Mouse (Mus musculus): Measurements from ENCODE around the gene Slc48a1. TPM values are rescaled to one million over a fixed set of nuclear protein-coding genes. Genes with fewer than 3 reads are reported as not detected.

The Slc48a1 gene
- polyA plus RNA-seq, 1 experiment from 2014 or later = 36.5 TPM

- Histone ChIP-seq H3K9me3 (replicated peaks; ENCODE audit: control insufficient read depth, low read length) (no peaks in the 10 kb centered on the region), H3K4me1 (ENCODE audit: control insufficient read depth, insufficient read depth, low read length) (no peaks in the 10 kb centered on the region), H3K4me2 (ENCODE audit: low read depth, low read length) (no peak overlapping the region), H3K27ac (ENCODE audit: low read length) (no peak overlapping the region), H3K4me3 (replicated peaks; ENCODE audit: low read length) (no peak overlapping the region), H3K27me3 (ENCODE audit: control insufficient read depth, insufficient read depth, low read length) (no peaks in the 10 kb centered on the region), H3K36me3 (ENCODE audit: control insufficient read depth, insufficient read depth, low read length) (peaks cover 8% of the 10 kb centered on the region; the same call in 1 of the 2 replicates), H3K9ac (ENCODE audit: low read length) (no peak overlapping the region)
- WGBS = 88% methylated on average over 11 of the region's 11 CpGs
- ATAC-seq (ENCODE audit: insufficient read depth, low FRiP score) = no peak
These were observed 21.1 kb downstream of the Slc48a1 start for GRCm38 (mm10) chr15:97799446-97799845.

GRCm38 (mm10) chr15:97800853-97801252, 22.5 kb downstream of the Slc48a1 start:
- H3K4me2 ChIP-seq (ENCODE audit: low read depth, low read length) = no peak overlapping the region
- no peaks in the 10 kb centered on the region for H3K9me3 ChIP-seq (replicated peaks; ENCODE audit: control insufficient read depth, low read length)
- peaks cover 8% of the 10 kb centered on the region; the same call in 1 of the 2 replicates for H3K36me3 ChIP-seq (ENCODE audit: control insufficient read depth, insufficient read depth, low read length)
- H3K27ac ChIP-seq (ENCODE audit: low read length) = no peak overlapping the region
- no peak overlapping the region for H3K9ac ChIP-seq (ENCODE audit: low read length)
- no peak for ATAC-seq (ENCODE audit: insufficient read depth, low FRiP score)
- 87% methylated on average over 13 of the region's 13 CpGs for WGBS
- H3K4me1 ChIP-seq (ENCODE audit: control insufficient read depth, insufficient read depth, low read length) = no peaks in the 10 kb centered on the region
- H3K4me3 ChIP-seq (replicated peaks; ENCODE audit: low read length) = no peak overlapping the region
- H3K27me3 ChIP-seq (ENCODE audit: control insufficient read depth, insufficient read depth, low read length) = no peaks in the 10 kb centered on the region

GRCm38 (mm10) chr15:97801811-97802210, 23.5 kb downstream of the Slc48a1 start:
- Histone ChIP-seq H3K4me3 (replicated peaks; ENCODE audit: low read length) (no peak overlapping the region), H3K27ac (ENCODE audit: low read length) (no peak overlapping the region), H3K4me1 (ENCODE audit: control insufficient read depth, insufficient read depth, low read length) (no peaks in the 10 kb centered on the region), H3K27me3 (ENCODE audit: control insufficient read depth, insufficient read depth, low read length) (no peaks in the 10 kb centered on the region), H3K36me3 (ENCODE audit: control insufficient read depth, insufficient read depth, low read length) (peaks cover 8% of the 10 kb centered on the region; the same call in 1 of the 2 replicates), H3K9me3 (replicated peaks; ENCODE audit: control insufficient read depth, low read length) (no peaks in the 10 kb centered on the region), H3K9ac (ENCODE audit: low read length) (no peak overlapping the region), H3K4me2 (ENCODE audit: low read depth, low read length) (no peak overlapping the region)
- 81% methylated on average over 7 of the region's 7 CpGs for WGBS
- no peak for ATAC-seq (ENCODE audit: insufficient read depth, low FRiP score)

GRCm38 (mm10) chr15:97802575-97802974, 24.3 kb downstream of the Slc48a1 start:
- 0 out of 2 replicates have a peak, but pooled peaks have one; percentile 35 for ATAC-seq (ENCODE audit: insufficient read depth, low FRiP score)
- 29% methylated on average over 13 of the region's 13 CpGs for WGBS
- H3K9me3 ChIP-seq (replicated peaks; ENCODE audit: control insufficient read depth, low read length) = no peaks in the 10 kb centered on the region
- H3K27me3 ChIP-seq (ENCODE audit: control insufficient read depth, insufficient read depth, low read length) = no peaks in the 10 kb centered on the region
- H3K4me1 ChIP-seq (ENCODE audit: control insufficient read depth, insufficient read depth, low read length) = no peaks in the 10 kb centered on the region
- H3K36me3 ChIP-seq (ENCODE audit: control insufficient read depth, insufficient read depth, low read length) = peaks cover 14% of the 10 kb centered on the region; the same call in 1 of the 2 replicates
- no peak overlapping the region for H3K4me2 ChIP-seq (ENCODE audit: low read depth, low read length)
- H3K27ac ChIP-seq (ENCODE audit: low read length) = no peak overlapping the region; the same call in 1 of the 2 replicates
- H3K4me3 ChIP-seq (replicated peaks; ENCODE audit: low read length) = no peak overlapping the region
- H3K9ac ChIP-seq (ENCODE audit: low read length) = no peak overlapping the region

GRCm38 (mm10) chr15:97807867-97808266, 29.5 kb downstream of the Slc48a1 start:
- H3K36me3 ChIP-seq (ENCODE audit: control insufficient read depth, insufficient read depth, low read length) = peaks cover 14% of the 10 kb centered on the region
- no peak overlapping the region for H3K27ac ChIP-seq (ENCODE audit: low read length)
- no peak overlapping the region for H3K9ac ChIP-seq (ENCODE audit: low read length)
- 77% methylated on average over 12 of the region's 12 CpGs for WGBS
- H3K4me1 ChIP-seq (ENCODE audit: control insufficient read depth, insufficient read depth, low read length) = peaks cover 9% of the 10 kb centered on the region
- no peaks in the 10 kb centered on the region for H3K27me3 ChIP-seq (ENCODE audit: control insufficient read depth, insufficient read depth, low read length)
- H3K4me3 ChIP-seq (replicated peaks; ENCODE audit: low read length) = no peak overlapping the region
- no peaks in the 10 kb centered on the region for H3K9me3 ChIP-seq (replicated peaks; ENCODE audit: control insufficient read depth, low read length)
- ATAC-seq (ENCODE audit: insufficient read depth, low FRiP score) = no peak
- no peak overlapping the region for H3K4me2 ChIP-seq (ENCODE audit: low read depth, low read length)

GRCm38 (mm10) chr15:97808532-97808931, 30.2 kb downstream of the Slc48a1 start:
- Histone ChIP-seq H3K4me3 (replicated peaks; ENCODE audit: low read length) (no peak overlapping the region), H3K27ac (ENCODE audit: low read length) (no peak overlapping the region), H3K9me3 (replicated peaks; ENCODE audit: control insufficient read depth, low read length) (no peaks in the 10 kb centered on the region), H3K4me2 (ENCODE audit: low read depth, low read length) (no peak overlapping the region), H3K36me3 (ENCODE audit: control insufficient read depth, insufficient read depth, low read length) (peaks cover 14% of the 10 kb centered on the region), H3K4me1 (ENCODE audit: control insufficient read depth, insufficient read depth, low read length) (peaks cover 15% of the 10 kb centered on the region), H3K27me3 (ENCODE audit: control insufficient read depth, insufficient read depth, low read length) (no peaks in the 10 kb centered on the region), H3K9ac (ENCODE audit: low read length) (no peak overlapping the region)
- no peak for ATAC-seq (ENCODE audit: insufficient read depth, low FRiP score)
- WGBS = 91% methylated on average over 13 of the region's 14 CpGs

GRCm38 (mm10) chr15:97809206-97809605, 30.9 kb downstream of the Slc48a1 start:
- ATAC-seq (ENCODE audit: insufficient read depth, low FRiP score) = no peak
- Histone ChIP-seq H3K27ac (ENCODE audit: low read length) (no peak overlapping the region), H3K4me1 (ENCODE audit: control insufficient read depth, insufficient read depth, low read length) (peaks cover 22% of the 10 kb centered on the region), H3K27me3 (ENCODE audit: control insufficient read depth, insufficient read depth, low read length) (no peaks in the 10 kb centered on the region), H3K4me2 (ENCODE audit: low read depth, low read length) (no peak overlapping the region), H3K36me3 (ENCODE audit: control insufficient read depth, insufficient read depth, low read length) (peaks cover 14% of the 10 kb centered on the region), H3K4me3 (replicated peaks; ENCODE audit: low read length) (no peak overlapping the region), H3K9me3 (replicated peaks; ENCODE audit: control insufficient read depth, low read length) (no peaks in the 10 kb centered on the region), H3K9ac (ENCODE audit: low read length) (no peak overlapping the region)
- WGBS = 80% methylated on average over 14 of the region's 14 CpGs

- H3K36me3 ChIP-seq (ENCODE audit: control insufficient read depth, insufficient read depth, low read length) = peaks cover 14% of the 10 kb centered on the region
- no peak overlapping the region for H3K4me2 ChIP-seq (ENCODE audit: low read depth, low read length)
- no peaks in the 10 kb centered on the region for H3K9me3 ChIP-seq (replicated peaks; ENCODE audit: control insufficient read depth, low read length)
- H3K9ac ChIP-seq (ENCODE audit: low read length) = no peak overlapping the region
- H3K27me3 ChIP-seq (ENCODE audit: control insufficient read depth, insufficient read depth, low read length) = no peaks in the 10 kb centered on the region
- WGBS = 81% methylated on average over 5 of the region's 5 CpGs
- H3K27ac ChIP-seq (ENCODE audit: low read length) = no peak overlapping the region
- H3K4me1 ChIP-seq (ENCODE audit: control insufficient read depth, insufficient read depth, low read length) = peaks cover 29% of the 10 kb centered on the region
- ATAC-seq (ENCODE audit: insufficient read depth, low FRiP score) = no peak; the same call in 1 of the 2 replicates
- H3K4me3 ChIP-seq (replicated peaks; ENCODE audit: low read length) = no peak overlapping the region
These were observed 31.6 kb downstream of the Slc48a1 start for GRCm38 (mm10) chr15:97809942-97810341.

- Histone ChIP-seq H3K4me3 (replicated peaks; ENCODE audit: low read length) (no peak overlapping the region), H3K4me2 (ENCODE audit: low read depth, low read length) (no peak overlapping the region), H3K36me3 (ENCODE audit: control insufficient read depth, insufficient read depth, low read length) (peaks cover 14% of the 10 kb centered on the region), H3K27ac (ENCODE audit: low read length) (no peak overlapping the region), H3K9me3 (replicated peaks; ENCODE audit: control insufficient read depth, low read length) (no peaks in the 10 kb centered on the region), H3K9ac (ENCODE audit: low read length) (no peak overlapping the region), H3K27me3 (ENCODE audit: control insufficient read depth, insufficient read depth, low read length) (no peaks in the 10 kb centered on the region), H3K4me1 (ENCODE audit: control insufficient read depth, insufficient read depth, low read length) (peaks cover 29% of the 10 kb centered on the region)
- no peak for ATAC-seq (ENCODE audit: insufficient read depth, low FRiP score)
- WGBS = 90% methylated on average over 5 of the region's 5 CpGs
These were observed 32.1 kb downstream of the Slc48a1 start for GRCm38 (mm10) chr15:97810399-97810798.

Measured in stomach, embryonic 16.5 days (tissue).